Mouse (Mus musculus) stomach, postnatal 0 days (tissue): ENCODE results near the gene Wdr61. TPM values are rescaled to one million over a fixed set of nuclear protein-coding genes. Genes with fewer than 3 reads are reported as not detected.
A peak's percentile ranks its signal among the peaks of the same experiment; 100 is the strongest.

Experiments
- ATAC-seq: fragments of 200-750 bp; cut with Nextera tagmentation; 2 replicates; pipeline ENCODE4 v1.8.0; 2017; ENCODE audit not compliant: low FRiP score, low TSS enrichment
- DNase-seq: peaks from one replicate; pipeline ENCODE4 v3.0.0-alpha.2; 2016; ENCODE audit warnings: low spot score
- H3K27ac ChIP-seq: fragments of 300-500 bp; sonication (generic); replicated peaks from 2 replicates; pipeline ENCODE4 v1.5.1; 2014; ENCODE audit warnings: mild to moderate bottlenecking, control low read depth
- H3K27me3 ChIP-seq: fragments of 300-500 bp; sonication (generic); 2 replicates; pipeline ENCODE4 v1.6.1; 2014; ENCODE audit warnings: low read length; ENCODE audit not compliant: control insufficient read depth, insufficient read depth
- H3K36me3 ChIP-seq: fragments of 300-500 bp; sonication (generic); 2 replicates; pipeline ENCODE4 v1.6.1; 2014; ENCODE audit warnings: low read length, mixed read lengths; ENCODE audit not compliant: control insufficient read depth, insufficient read depth
- H3K4me1 ChIP-seq: fragments of 300-500 bp; sonication (generic); replicated peaks from 2 replicates; pipeline ENCODE4 v1.6.1; 2014; ENCODE audit warnings: antibody characterized with exemption; ENCODE audit not compliant: control insufficient read depth, insufficient read depth
- H3K4me2 ChIP-seq: fragments of 300-500 bp; sonication (generic); replicated peaks from 2 replicates; pipeline ENCODE4 v1.6.1; 2014; ENCODE audit warnings: low read depth, mild to moderate bottlenecking, control low read depth, moderate library complexity
- H3K4me3 ChIP-seq: fragments of 300-500 bp; sonication (generic); 2 replicates; pipeline ENCODE4 v1.5.1; 2014; ENCODE audit warnings: low read depth, low read length, control low read depth
- H3K9ac ChIP-seq: fragments of 300-500 bp; sonication (generic); 2 replicates; pipeline ENCODE4 v1.6.1; 2014; ENCODE audit warnings: mild to moderate bottlenecking, low read length, control low read depth, mixed read lengths
- H3K9me3 ChIP-seq: fragments of 300-500 bp; sonication (generic); 2 replicates; pipeline ENCODE4 v1.6.1; 2016; ENCODE audit warnings: low read length; ENCODE audit not compliant: control insufficient read depth
- CTCF ChIP-seq: IDR thresholded peaks from 2 replicates; pipeline ENCODE4 v1.5.1; 2016; ENCODE audit warnings: antibody characterized with exemption, low read depth, mild to moderate bottlenecking, moderate library complexity
- EP300 ChIP-seq: optimal IDR thresholded peaks from 2 replicates; pipeline ENCODE3; 2016; ENCODE audit warnings: antibody characterized with exemption
- WGBS: fragments of 180-500 bp; shearing (Covaris S2); extraction: QIAGEN DNeasy Blood & Tissue Kit; methylation state at CpG from one replicate; pipeline ENCODE4 v1.1.7; 2014; 5-methylcytosine and 5-hydroxymethylcytosine counted together
- polyA plus RNA-seq: library from polyadenylated mRNA; unstranded; fragments of >200 nt; fragmentation: Nextera tagmentation; extraction: Ambion mirVana; gene quantifications from 2 replicates; pipeline ENCODE4 v1.2.1, GENCODE M21; 2015

The Wdr61 gene
- polyA plus RNA-seq, 1 experiment from 2014 or later = 129 TPM

DNA sequence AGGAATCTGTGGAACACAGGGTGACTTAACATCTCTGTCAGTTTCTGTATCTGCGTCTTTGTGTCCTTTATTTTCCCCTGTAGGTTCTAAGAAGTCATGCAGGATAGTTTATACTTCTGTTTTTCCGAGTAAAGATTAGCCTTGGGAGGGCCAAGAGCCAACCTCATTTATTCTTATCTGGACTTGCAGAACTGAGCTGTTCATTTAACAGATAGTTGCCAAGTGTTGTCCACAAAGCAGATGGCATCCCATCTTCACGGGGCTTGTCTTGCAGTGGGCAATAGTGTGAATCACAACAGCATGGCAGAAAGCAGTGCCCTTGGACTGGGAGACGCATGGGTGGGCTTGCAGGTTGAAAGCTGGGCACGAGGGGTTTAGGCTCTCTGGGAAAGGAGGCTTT is 30.0 kb downstream of the Wdr61 start:
- Histone ChIP-seq H3K27me3 (no peaks in the 10 kb centered on the region), H3K36me3 (no peaks in the 10 kb centered on the region), H3K9ac (no peak overlapping the region), H3K4me1 (peaks cover 2% of the 10 kb centered on the region; the same call in 1 of the 2 replicates), H3K27ac (no peak overlapping the region), H3K4me2 (no peak overlapping the region), H3K9me3 (no peaks in the 10 kb centered on the region), H3K4me3 (no peak overlapping the region)
- no peak for DNase-seq
- no peak for TF ChIP-seq CTCF
- no peak for TF ChIP-seq EP300
- 66% methylated on average over 5 of the region's 5 CpGs for WGBS
- no peak for ATAC-seq

DNA sequence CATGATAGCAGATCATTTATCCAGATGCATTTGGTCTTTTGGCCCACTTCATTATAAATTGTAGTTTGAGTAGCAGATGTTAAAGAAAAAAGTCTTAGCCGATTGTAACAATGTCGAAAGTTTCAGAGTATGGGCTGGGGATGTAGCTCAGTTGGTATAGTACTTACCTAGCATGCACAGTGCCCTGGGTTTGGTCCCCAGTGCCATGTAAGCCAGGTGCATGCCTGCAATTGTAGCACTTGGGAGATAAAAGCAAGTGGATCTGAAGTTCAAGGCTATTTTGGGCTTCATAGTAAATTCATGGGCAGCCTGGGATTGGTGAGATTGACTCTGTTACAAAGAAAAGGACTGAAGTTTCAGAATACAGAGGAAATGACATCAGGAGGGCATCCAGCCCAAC is 31.7 kb downstream of the Wdr61 start:
- Histone ChIP-seq H3K4me1 (peaks cover 2% of the 10 kb centered on the region), H3K4me3 (no peak overlapping the region), H3K27ac (no peak overlapping the region), H3K9ac (no peak overlapping the region), H3K4me2 (no peak overlapping the region), H3K9me3 (no peaks in the 10 kb centered on the region), H3K27me3 (no peaks in the 10 kb centered on the region), H3K36me3 (no peaks in the 10 kb centered on the region)
- ATAC-seq (no peak), DNase-seq (no peak)
- 87% methylated on average over 2 of the region's 2 CpGs for WGBS
- TF ChIP-seq EP300 (no peak), CTCF (no peak)

DNA sequence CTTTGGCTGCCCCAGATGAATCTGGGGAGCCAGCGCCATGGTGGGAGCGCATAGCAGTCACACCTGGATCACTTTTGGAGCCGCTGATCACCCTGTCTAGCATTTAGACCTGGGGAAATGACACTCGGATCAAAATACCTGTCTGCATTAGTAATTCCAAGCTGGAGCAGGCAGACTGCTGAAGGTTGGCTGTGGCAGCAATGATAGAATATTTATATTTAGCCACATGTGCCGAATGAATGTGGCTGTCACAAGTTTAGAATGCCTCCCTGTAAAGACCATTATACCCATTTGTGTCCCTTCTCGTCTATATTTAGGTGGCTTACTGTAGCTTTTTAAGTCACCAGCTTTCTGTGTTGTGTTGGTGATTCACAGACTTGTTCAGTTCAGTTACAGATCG is 33.6 kb downstream of the Wdr61 start:
- Histone ChIP-seq H3K27me3 (no peaks in the 10 kb centered on the region), H3K27ac (no peak overlapping the region), H3K36me3 (no peaks in the 10 kb centered on the region), H3K4me2 (peak overlapping the region; percentile 98; the same call in 1 of the 2 replicates), H3K9me3 (no peaks in the 10 kb centered on the region), H3K4me1 (peaks cover 2% of the 10 kb centered on the region), H3K9ac (no peak overlapping the region), H3K4me3 (no peak overlapping the region; the same call in 1 of the 2 replicates)
- ATAC-seq (no peak), DNase-seq (no peak)
- TF ChIP-seq EP300 (no peak), CTCF (no peak)
- 81% methylated on average over 7 of the region's 7 CpGs for WGBS

DNA sequence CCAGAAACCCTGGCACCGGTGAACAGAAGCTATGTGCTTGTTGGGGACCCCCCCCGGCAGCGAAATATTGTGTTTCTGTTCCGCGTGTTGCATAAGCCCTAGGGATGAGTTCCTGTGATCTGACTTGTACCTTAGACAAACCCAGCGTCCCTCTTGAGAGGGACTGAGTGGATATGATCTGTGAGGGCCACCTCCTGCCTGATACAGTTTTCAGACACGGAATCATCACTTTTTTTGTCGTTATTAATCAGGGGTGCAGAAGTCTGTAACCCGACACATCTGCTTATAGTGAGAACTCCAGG is 34.2 kb downstream of the Wdr61 start:
- DNase-seq = no peak
- Histone ChIP-seq H3K9me3 (no peaks in the 10 kb centered on the region), H3K4me2 (peak overlapping the region; percentile 98), H3K27me3 (no peaks in the 10 kb centered on the region), H3K36me3 (no peaks in the 10 kb centered on the region), H3K9ac (peak overlapping the region; percentile 86), H3K4me3 (peak overlapping the region; percentile 90), H3K4me1 (peaks cover 2% of the 10 kb centered on the region), H3K27ac (no peak overlapping the region)
- TF ChIP-seq CTCF = no peak
- TF ChIP-seq EP300 = no peak
- no peak for ATAC-seq
- 16% methylated on average over 9 of the region's 9 CpGs for WGBS

DNA sequence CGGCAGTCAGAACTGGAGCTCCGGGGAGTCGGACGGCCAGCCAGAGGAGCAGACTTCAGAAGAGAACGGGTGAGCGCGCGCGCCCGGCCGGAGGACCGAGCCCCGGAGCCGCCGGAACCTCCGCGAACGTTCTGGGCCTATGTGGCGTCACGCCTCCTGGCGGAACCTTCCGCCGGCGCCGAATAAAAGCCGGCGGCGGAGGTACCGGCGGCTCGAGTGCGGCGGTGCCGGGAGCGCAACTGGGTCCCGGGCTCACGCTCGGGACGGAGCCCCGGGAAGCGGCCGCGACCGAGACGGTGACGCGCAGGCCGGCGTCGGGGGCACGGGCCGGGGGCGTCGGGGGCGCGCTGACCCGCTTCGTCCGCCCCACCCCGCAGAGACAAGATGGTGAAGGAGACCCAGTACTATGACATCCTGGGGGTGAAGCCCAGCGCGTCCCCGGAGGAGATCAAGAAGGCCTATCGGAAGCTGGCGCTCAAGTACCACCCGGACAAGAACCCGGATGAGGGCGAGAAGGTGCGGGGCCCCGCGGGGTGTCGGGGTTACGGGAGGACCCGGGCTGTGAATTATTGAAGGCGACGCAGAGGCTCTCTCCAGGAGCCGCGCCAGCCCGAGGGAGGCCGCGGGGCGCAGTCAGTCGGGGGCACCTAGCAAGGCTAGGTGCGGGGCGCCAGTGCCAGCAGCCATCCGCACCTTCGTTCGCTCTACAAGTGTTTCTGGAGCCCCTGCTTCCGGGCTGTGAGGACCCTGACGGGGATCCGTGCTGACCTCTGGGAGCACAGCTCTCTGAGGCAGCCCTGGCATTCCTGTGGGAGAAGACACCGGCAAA is 34.8 kb downstream of the Wdr61 start:
- peak overlapping the region; percentile 45; the same call in 1 of the 2 replicates for H3K27ac ChIP-seq
- TF ChIP-seq EP300 = no peak
- TF ChIP-seq CTCF = peak; percentile 43; the same call in 1 of the 2 replicates
- peaks cover 2% of the 10 kb centered on the region for H3K4me1 ChIP-seq
- ATAC-seq (peak; percentile 82), DNase-seq (peak; percentile 80)
- no peaks in the 10 kb centered on the region for H3K27me3 ChIP-seq
- no peaks in the 10 kb centered on the region for H3K36me3 ChIP-seq
- WGBS = under 1% methylated on average over 84 of the region's 92 CpGs
- peak overlapping the region; percentile 86 for H3K9ac ChIP-seq
- no peaks in the 10 kb centered on the region for H3K9me3 ChIP-seq
- peak overlapping the region; percentile 90 for H3K4me3 ChIP-seq
- peak overlapping the region; percentile 98 for H3K4me2 ChIP-seq

DNA sequence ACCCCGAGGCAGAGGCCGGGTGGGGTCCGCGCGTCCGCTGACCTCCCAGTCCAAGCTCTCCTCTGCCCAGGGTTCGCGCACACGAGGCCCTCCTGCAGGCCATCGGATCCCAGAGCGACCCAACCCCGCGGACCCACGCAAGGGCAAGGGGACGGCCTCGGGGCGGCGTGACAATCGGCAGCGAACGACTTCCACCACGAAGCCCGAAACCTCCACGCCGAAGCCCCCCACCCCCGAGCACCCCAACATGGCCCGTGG is 35.3 kb downstream of the Wdr61 start:
- 5% methylated on average over 23 of the region's 27 CpGs for WGBS
- DNase-seq (no peak), ATAC-seq (peak; percentile 53)
- no peak for TF ChIP-seq CTCF
- no peak for TF ChIP-seq EP300
- H3K4me2 ChIP-seq = peak overlapping the region; percentile 98
- peak overlapping the region; percentile 90 for H3K4me3 ChIP-seq
- no peaks in the 10 kb centered on the region for H3K9me3 ChIP-seq
- peak overlapping the region; percentile 86 for H3K9ac ChIP-seq
- no peaks in the 10 kb centered on the region for H3K27me3 ChIP-seq
- no peaks in the 10 kb centered on the region for H3K36me3 ChIP-seq
- peaks cover 2% of the 10 kb centered on the region for H3K4me1 ChIP-seq
- H3K27ac ChIP-seq = no peak overlapping the region
